Mouse (Mus musculus) hindbrain, embryonic 14.5 days (tissue): ENCODE measurements around the gene Atg4c. TPM values are rescaled to one million over a fixed set of nuclear protein-coding genes. Genes with fewer than 3 reads are reported as not detected.

Experiments
- ATAC-seq: fragments of 200-750 bp; cut with Nextera tagmentation; 2 replicates; pipeline ENCODE4 v1.8.0; 2017; ENCODE audit warnings: moderate number of reproducible peaks, mild to moderate bottlenecking, moderate TSS enrichment, moderate library complexity; ENCODE audit not compliant: low FRiP score
- DNase-seq: peaks from one replicate; pipeline ENCODE4 v3.0.0-alpha.2; 2015; ENCODE audit warnings: low spot score
- H3K27ac ChIP-seq: fragments of 300-500 bp; sonication (generic); 2 replicates; pipeline ENCODE4 v1.5.1; 2014; ENCODE audit warnings: mild to moderate bottlenecking, moderate library complexity
- H3K27me3 ChIP-seq: fragments of 300-500 bp; sonication (generic); 2 replicates; pipeline ENCODE4 v1.6.1; 2014; ENCODE audit warnings: mild to moderate bottlenecking, low read length, mixed read lengths; ENCODE audit not compliant: control insufficient read depth, insufficient read depth
- H3K36me3 ChIP-seq: fragments of 300-500 bp; sonication (generic); replicated peaks from 2 replicates; pipeline ENCODE4 v1.6.1; 2014; ENCODE audit not compliant: control insufficient read depth, insufficient read depth
- H3K4me1 ChIP-seq: fragments of 300-500 bp; sonication (generic); replicated peaks from 2 replicates; pipeline ENCODE4 v1.6.1; 2014; ENCODE audit warnings: antibody characterized with exemption, low read length, mixed read lengths; ENCODE audit not compliant: control insufficient read depth, insufficient read depth
- H3K4me2 ChIP-seq: fragments of 300-500 bp; sonication (generic); replicated peaks from 2 replicates; pipeline ENCODE4 v1.6.1; 2014; ENCODE audit warnings: mild to moderate bottlenecking, moderate library complexity
- H3K4me3 ChIP-seq: fragments of 300-500 bp; sonication (generic); replicated peaks from 2 replicates; pipeline ENCODE4 v1.5.1; 2014; ENCODE audit warnings: mild to moderate bottlenecking, low read length
- H3K9ac ChIP-seq: fragments of 300-500 bp; sonication (generic); 2 replicates; pipeline ENCODE4 v1.6.1; 2014
- H3K9me3 ChIP-seq: fragments of 300-500 bp; sonication (generic); 2 replicates; pipeline ENCODE4 v1.6.1; 2016; ENCODE audit warnings: low read length; ENCODE audit not compliant: control insufficient read depth
- WGBS: fragments of 180-500 bp; shearing (Covaris S2); extraction: QIAGEN DNeasy Blood & Tissue Kit; methylation state at CpG from one replicate; pipeline ENCODE4 v1.1.7; 2014; 5-methylcytosine and 5-hydroxymethylcytosine counted together
- polyA plus RNA-seq: library from polyadenylated mRNA; unstranded; fragments of >200 nt; fragmentation: Nextera tagmentation; extraction: Ambion mirVana; gene quantifications from 2 replicates; pipeline ENCODE4 v1.2.1, GENCODE M21; 2014

The Atg4c gene
- polyA plus RNA-seq, 1 experiment from 2014 or later: 19.2 TPM

DNA sequence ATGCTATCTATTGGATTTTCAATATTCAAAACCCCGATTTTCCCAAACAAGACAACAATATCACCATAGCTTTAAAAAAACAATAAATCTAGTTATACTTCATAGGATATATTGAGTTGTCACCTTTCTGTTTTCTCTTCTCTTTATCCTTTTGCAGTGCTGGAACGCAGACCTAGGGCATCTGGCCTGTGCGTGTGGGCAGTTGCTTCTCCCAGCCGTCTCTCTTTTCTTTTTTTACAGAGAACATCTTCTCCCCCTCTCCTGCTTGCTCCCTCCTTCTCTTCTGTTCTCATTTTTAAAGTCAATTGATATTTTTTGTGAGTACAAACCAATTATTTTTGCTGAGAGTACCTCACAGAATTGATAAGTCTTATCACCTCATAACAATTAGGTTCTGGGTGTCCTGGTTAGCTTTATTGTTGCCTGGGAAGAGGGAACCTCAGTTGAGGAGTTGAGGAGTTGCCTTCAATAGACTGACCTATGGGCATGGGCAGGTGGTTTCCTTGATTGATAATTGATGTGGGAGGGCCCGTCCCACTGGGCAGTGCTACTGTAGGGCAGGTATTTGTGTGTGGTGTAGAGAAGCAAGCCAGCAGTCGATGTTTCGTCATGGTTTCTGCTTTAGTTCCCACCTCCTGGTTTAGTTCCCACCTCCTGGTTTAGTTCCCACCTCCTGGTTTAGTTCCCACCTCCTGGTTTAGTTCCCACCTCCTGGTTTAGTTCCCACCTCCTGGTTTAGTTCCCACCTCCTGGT is 6.8 kb downstream of the Atg4c start:
- Histone ChIP-seq H3K9me3 (no peaks in the 10 kb centered on the region), H3K27me3 (no peaks in the 10 kb centered on the region), H3K9ac (no peak overlapping the region), H3K36me3 (no peaks in the 10 kb centered on the region), H3K4me3 (no peak overlapping the region), H3K4me2 (no peak overlapping the region), H3K27ac (no peak overlapping the region), H3K4me1 (no peaks in the 10 kb centered on the region)
- no peak for ATAC-seq
- 93% methylated on average over 7 of the region's 7 CpGs for WGBS
- no peak for DNase-seq

GRCm38 (mm10) chr4:99205773-99206172 is 12.0 kb downstream of the Atg4c start:
- H3K4me3 ChIP-seq: no peak overlapping the region
- H3K27me3 ChIP-seq: no peaks in the 10 kb centered on the region
- WGBS: 96% methylated on average over 6 of the region's 6 CpGs
- no peaks in the 10 kb centered on the region for H3K4me1 ChIP-seq
- no peak overlapping the region for H3K4me2 ChIP-seq
- no peak for DNase-seq
- H3K27ac ChIP-seq: no peak overlapping the region
- ATAC-seq: no peak
- no peak overlapping the region for H3K9ac ChIP-seq
- H3K9me3 ChIP-seq: no peaks in the 10 kb centered on the region
- H3K36me3 ChIP-seq: no peaks in the 10 kb centered on the region

- H3K4me3 ChIP-seq: no peak overlapping the region
- no peaks in the 10 kb centered on the region for H3K27me3 ChIP-seq
- no peak overlapping the region for H3K9ac ChIP-seq
- no peak for DNase-seq
- no peak for ATAC-seq
- H3K36me3 ChIP-seq: no peaks in the 10 kb centered on the region
- H3K27ac ChIP-seq: no peak overlapping the region
- no peaks in the 10 kb centered on the region for H3K9me3 ChIP-seq
- H3K4me1 ChIP-seq: no peaks in the 10 kb centered on the region
- H3K4me2 ChIP-seq: no peak overlapping the region
- 70% methylated on average over 3 of the region's 3 CpGs for WGBS
Measured at GRCm38 (mm10) chr4:99206356-99206755, 12.6 kb downstream of the Atg4c start.

DNA sequence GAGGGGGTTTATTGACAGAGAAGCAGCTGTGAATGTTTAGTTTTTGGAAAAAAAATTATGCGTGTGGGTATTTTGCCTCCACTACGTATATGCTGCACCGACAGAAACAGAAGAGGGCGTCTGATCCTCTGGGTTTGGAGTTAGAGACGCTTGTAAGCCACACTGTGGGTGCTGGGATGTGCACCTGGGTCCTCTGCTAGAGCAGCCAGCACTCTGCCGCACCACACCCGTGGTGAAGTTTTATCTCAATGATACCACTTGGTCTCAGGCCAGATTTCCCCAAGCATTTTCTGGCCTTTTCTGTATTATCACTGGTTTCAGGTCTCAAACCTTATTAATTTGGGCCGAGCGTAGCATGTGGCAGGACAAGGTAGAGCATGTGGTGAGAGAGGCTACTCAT is 16.4 kb downstream of the Atg4c start:
- Histone ChIP-seq H3K4me2 (no peak overlapping the region), H3K27ac (no peak overlapping the region), H3K9me3 (no peaks in the 10 kb centered on the region), H3K4me1 (no peaks in the 10 kb centered on the region), H3K27me3 (no peaks in the 10 kb centered on the region), H3K4me3 (no peak overlapping the region), H3K9ac (no peak overlapping the region), H3K36me3 (peaks cover 8% of the 10 kb centered on the region; the same call in 1 of the 2 replicates)
- ATAC-seq (no peak), DNase-seq (no peak)
- WGBS: 90% methylated on average over 9 of the region's 9 CpGs

DNA sequence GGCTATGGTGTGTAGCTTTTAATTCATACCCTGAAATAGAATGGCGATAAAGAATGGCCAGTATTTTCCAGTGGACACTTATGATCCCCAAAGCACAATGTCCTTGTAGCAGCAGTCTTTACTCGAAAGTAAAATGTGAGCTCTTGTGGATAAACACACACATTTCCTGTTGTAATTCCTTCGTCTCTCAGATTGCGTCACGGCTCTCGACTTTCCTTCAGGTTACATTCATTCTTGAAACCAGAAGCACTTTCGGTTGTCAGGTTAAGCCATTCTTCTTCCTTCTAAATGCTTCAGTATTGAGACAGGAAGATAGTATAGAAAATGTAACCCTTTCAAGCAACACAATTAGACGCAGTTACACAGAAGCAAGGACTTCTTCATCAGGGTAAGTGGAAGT is 17.9 kb downstream of the Atg4c start:
- no peak for DNase-seq
- Histone ChIP-seq H3K27ac (no peak overlapping the region), H3K36me3 (peaks cover 15% of the 10 kb centered on the region; the same call in 1 of the 2 replicates), H3K9ac (no peak overlapping the region), H3K4me1 (no peaks in the 10 kb centered on the region), H3K4me2 (no peak overlapping the region), H3K9me3 (no peaks in the 10 kb centered on the region), H3K4me3 (no peak overlapping the region), H3K27me3 (no peaks in the 10 kb centered on the region)
- no peak for ATAC-seq
- WGBS: 80% methylated on average over 8 of the region's 8 CpGs

- ATAC-seq (no peak), DNase-seq (no peak)
- H3K4me3 ChIP-seq: no peak overlapping the region
- H3K36me3 ChIP-seq: peaks cover 22% of the 10 kb centered on the region; the same call in 1 of the 2 replicates
- no peaks in the 10 kb centered on the region for H3K27me3 ChIP-seq
- WGBS: 86% methylated on average over 4 of the region's 4 CpGs
- H3K27ac ChIP-seq: no peak overlapping the region
- H3K9ac ChIP-seq: no peak overlapping the region
- no peaks in the 10 kb centered on the region for H3K9me3 ChIP-seq
- H3K4me2 ChIP-seq: no peak overlapping the region
- no peaks in the 10 kb centered on the region for H3K4me1 ChIP-seq
Measured at GRCm38 (mm10) chr4:99213123-99213522, 19.4 kb downstream of the Atg4c start.

- no peak for DNase-seq
- WGBS: 76% methylated on average over 8 of the region's 8 CpGs
Measured at GRCm38 (mm10) chr4:99222221-99222620, 28.5 kb downstream of the Atg4c start.

DNA sequence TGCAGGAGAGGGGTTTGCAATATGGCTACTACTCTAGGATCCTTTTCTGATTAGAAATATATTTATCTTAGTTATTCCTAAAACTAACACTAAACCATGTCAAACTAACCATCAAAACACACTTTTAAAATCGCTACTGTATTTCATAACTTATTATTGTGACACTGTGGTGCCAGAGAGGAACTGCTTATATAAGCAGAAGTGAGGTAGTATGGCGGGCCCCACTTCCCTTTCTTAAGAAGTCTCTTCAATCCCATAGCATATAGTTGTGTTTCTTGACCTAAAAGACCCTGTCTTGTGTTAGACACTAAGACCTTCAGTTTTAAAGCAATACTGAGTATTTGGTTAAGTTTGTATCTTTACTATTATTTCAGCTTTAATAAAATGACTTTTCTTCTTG is 31.1 kb downstream of the Atg4c start:
- no peak overlapping the region for H3K4me2 ChIP-seq
- no peak overlapping the region for H3K4me3 ChIP-seq
- H3K9me3 ChIP-seq: no peaks in the 10 kb centered on the region
- WGBS: 95% methylated on average over 2 of the region's 2 CpGs
- no peak overlapping the region for H3K9ac ChIP-seq
- ATAC-seq: no peak
- H3K4me1 ChIP-seq: no peaks in the 10 kb centered on the region
- no peak overlapping the region for H3K27ac ChIP-seq
- no peaks in the 10 kb centered on the region for H3K27me3 ChIP-seq
- peaks cover 29% of the 10 kb centered on the region for H3K36me3 ChIP-seq
- no peak for DNase-seq

More at GRCm38 (mm10) chr4:99222221-99222620, 28.5 kb downstream of the Atg4c start:
- no peak overlapping the region for H3K9ac ChIP-seq
- no peak for ATAC-seq
- H3K27ac ChIP-seq: no peak overlapping the region
- peaks cover 28% of the 10 kb centered on the region for H3K36me3 ChIP-seq
- H3K4me2 ChIP-seq: no peak overlapping the region
- H3K9me3 ChIP-seq: no peaks in the 10 kb centered on the region
- H3K4me1 ChIP-seq: no peaks in the 10 kb centered on the region
- H3K4me3 ChIP-seq: no peak overlapping the region
- H3K27me3 ChIP-seq: no peaks in the 10 kb centered on the region

GRCm38 (mm10) chr4:99227226-99227625 is 33.5 kb downstream of the Atg4c start:
- no peak overlapping the region for H3K27ac ChIP-seq
- no peak overlapping the region for H3K4me3 ChIP-seq
- H3K9me3 ChIP-seq: no peaks in the 10 kb centered on the region
- no peak overlapping the region for H3K9ac ChIP-seq
- DNase-seq: no peak
- no peaks in the 10 kb centered on the region for H3K27me3 ChIP-seq
- H3K4me2 ChIP-seq: no peak overlapping the region
- H3K36me3 ChIP-seq: peaks cover 24% of the 10 kb centered on the region
- no peaks in the 10 kb centered on the region for H3K4me1 ChIP-seq
- ATAC-seq: no peak
- 85% methylated on average over 6 of the region's 6 CpGs for WGBS

- H3K9me3 ChIP-seq: no peaks in the 10 kb centered on the region
- peaks cover 22% of the 10 kb centered on the region; the same call in 1 of the 2 replicates for H3K36me3 ChIP-seq
- ATAC-seq (no peak), DNase-seq (no peak)
- no peaks in the 10 kb centered on the region for H3K4me1 ChIP-seq
- H3K9ac ChIP-seq: no peak overlapping the region
- 74% methylated on average over 8 of the region's 8 CpGs for WGBS
- no peak overlapping the region for H3K27ac ChIP-seq
- no peak overlapping the region for H3K4me3 ChIP-seq
- no peak overlapping the region for H3K4me2 ChIP-seq
- no peaks in the 10 kb centered on the region for H3K27me3 ChIP-seq
Measured at GRCm38 (mm10) chr4:99229371-99229770, 35.6 kb downstream of the Atg4c start.
